Mouse (Mus musculus) left cerebral cortex, adult 8-10 months (tissue): ENCODE measurements around the gene Tshz2. TPM values are rescaled to one million over a fixed set of nuclear protein-coding genes. Genes with fewer than 3 reads are reported as not detected.
A peak's percentile ranks its signal among the peaks of the same experiment; 100 is the strongest.

Source experiments
- DNase-seq, 2 experiments: peaks; one replicate each; pipeline ENCODE4 v3.0.0; 2022; ENCODE audit warnings: low spot score in 2 of 2
- total RNA-seq, 4 experiments: library from RNA; stranded (reverse); gene quantifications; 2 replicates each; pipeline ENCODE4 v1.2.4; 2022

Gene Tshz2
- total RNA-seq, 4 experiments from 2014 or later: 51.2 to 64.0 (median 56.5) TPM

GRCm38 (mm10) chr2:169929540-169930497, 297.0 kb downstream of the Tshz2 start:
- DNase-seq: peak in 1 of 2 experiments; percentile 23

DNA sequence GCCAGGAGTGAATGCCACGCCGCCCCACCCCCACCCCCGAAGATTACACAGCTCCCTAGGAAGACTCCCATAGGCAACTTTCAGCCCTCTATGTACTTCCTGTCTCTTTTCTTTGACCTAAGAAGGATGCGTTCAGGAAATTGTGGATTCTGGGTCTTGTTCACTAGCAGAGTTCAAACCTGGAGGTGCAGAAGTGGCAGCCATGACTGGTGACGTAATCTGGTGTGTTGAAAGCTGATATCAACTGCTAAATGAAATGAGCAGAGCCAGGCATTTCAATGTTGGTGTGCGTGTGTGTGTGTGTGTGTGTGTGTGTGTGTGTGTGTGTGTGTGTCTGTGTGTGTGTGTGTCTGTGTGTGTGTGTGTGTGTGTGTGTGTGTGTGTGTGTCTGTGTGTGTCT, 302.8 kb downstream of the Tshz2 start:
- no peak for DNase-seq

- DNase-seq: no peak
Observed at GRCm38 (mm10) chr2:169940297-169941142, 307.7 kb downstream of the Tshz2 start.

GRCm38 (mm10) chr2:169943727-169944126, 310.9 kb downstream of the Tshz2 start:
- no peak for DNase-seq

GRCm38 (mm10) chr2:169948139-169948538, 315.3 kb downstream of the Tshz2 start:
- DNase-seq: no peak

- DNase-seq: no peak
Observed at GRCm38 (mm10) chr2:169951041-169951440, 318.2 kb downstream of the Tshz2 start.

DNA sequence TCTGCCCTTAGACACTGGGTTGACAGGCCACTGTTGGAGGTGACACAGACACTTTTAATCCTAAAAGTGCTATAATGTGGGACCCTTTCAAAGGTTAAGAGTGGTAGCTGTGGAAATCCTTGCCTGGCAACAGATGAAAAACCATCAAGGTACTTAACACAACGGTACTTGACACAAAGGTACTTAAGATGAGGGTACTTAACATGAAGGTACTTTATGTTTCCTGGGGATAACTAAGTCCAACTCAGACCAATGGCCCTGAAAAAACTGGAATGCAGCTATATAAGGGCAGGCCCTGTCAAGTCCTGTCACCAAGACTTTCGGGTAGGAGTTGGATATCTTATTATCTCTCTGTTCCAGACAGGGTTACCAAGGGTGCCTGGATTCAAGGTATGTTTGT, 320.2 kb downstream of the Tshz2 start:
- DNase-seq: no peak

DNA sequence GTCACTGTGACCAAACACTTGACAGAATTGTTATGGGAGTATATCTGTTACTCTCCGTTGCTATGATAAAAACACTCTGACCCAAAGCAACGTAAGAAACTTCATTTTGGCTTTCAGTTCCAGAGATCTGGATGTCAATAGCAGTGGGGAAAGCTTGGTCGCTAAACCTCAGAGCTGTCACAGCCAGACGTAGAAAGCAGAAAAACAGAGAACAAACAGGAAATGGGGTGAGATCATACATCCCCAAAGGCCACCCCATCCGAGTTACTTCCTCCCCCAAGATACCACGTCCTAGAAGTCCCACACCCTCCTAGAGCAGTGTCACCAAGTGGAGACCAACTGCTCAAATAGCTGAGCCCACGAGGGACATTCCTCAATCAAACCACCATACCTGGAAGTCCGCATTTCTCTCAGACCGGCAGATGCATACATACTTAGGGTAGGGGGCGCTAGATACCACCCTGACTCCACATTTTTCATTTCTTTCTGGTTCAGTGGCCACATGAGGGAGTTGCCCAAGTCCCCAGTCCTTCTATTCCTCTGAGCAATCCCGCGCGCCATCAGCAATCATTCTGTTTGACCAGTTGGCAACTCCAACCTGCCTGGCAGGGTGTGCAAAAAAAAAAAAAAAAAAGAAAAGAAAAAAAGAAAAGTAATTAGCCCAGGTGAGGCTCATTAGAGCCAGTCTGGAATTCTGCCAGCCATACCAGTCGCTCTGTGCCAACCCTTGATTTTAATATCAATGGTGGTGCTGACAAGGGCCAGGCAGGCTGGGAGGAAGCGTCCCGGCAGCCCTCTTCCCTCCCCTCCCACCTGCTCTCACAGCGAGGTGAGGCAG, 326.1 kb downstream of the Tshz2 start:
- no peak for DNase-seq

DNA sequence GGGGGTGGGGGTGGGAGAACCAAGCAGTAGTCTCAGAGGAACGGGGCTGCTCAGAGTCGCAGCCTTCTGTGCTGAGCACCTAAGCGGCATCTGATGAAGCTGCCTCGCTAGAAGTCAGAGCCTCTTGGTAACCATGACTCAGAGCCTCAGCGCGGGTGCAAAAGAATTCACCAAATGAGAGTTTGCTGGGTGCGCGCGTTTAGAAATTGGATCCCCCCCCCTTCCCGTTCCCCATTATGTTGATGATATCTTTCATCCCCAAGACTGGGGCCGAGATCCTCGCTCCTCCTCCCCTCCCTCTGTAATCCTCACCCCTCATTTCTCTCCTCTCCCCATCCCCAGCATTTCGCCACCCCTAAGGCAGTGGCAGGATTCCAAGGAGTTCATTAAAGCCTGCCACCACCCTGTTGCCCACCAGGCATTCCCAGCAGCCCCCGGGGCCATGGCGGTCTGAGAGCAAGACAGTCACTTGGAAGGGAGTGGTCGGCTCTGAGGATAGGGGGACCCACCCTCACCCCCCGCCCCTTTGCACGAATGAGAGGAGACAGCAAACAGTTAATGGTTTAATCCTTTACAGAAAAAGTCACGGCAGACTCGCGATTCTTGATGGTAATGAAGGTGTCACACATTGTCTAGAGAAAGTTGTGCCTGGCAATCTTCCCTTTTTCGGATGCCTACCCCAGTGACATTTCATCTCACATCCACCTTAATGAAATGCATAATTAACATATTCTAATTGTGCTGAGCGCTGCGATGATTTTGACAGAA, 328.8 kb downstream of the Tshz2 start:
- DNase-seq: peak in 1 of 2 experiments; percentile 14

GRCm38 (mm10) chr2:169962231-169962600, 329.4 kb downstream of the Tshz2 start:
- no peak for DNase-seq

- no peak for DNase-seq
Observed at GRCm38 (mm10) chr2:169962776-169963175, 330.0 kb downstream of the Tshz2 start.

DNA sequence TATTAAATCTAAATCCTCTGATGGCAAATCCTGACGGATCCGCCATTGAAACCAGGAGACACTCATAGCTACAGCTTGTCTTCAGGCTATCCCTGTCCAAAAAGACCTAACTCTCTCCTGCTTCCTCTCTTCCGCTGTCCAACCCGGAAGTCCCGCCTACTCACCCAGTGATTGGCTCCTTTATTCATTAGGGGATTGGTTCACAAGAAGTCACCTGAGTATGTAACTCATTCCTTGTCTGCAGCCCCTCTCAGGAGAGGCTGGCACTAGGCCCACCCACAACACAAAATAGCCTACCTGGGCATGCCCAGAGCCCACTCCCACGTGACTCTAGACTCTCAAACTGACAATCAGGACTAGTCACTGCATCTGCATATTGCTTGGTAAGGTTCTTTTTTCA, 337.7 kb downstream of the Tshz2 start:
- DNase-seq: no peak

DNA sequence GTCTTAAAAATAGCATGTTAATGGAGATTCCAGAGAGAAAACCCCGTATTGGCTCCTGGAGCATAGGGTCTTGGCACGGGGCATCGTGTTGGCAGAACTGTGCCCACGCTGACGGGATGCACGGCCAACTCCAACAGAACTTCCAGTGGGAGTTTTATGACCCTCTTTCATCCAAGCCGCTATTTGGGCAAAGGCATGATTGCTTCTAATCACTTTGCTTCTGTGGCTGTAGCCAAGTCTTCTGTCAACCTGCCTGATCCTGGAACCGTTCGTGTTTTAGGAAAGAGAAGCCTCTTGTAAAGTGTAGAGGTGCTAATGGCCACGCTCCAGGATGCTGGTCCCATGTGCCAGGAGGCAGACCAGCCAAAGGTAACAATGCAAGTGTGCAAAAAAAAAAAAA, 350.1 kb downstream of the Tshz2 start:
- no peak for DNase-seq

DNA sequence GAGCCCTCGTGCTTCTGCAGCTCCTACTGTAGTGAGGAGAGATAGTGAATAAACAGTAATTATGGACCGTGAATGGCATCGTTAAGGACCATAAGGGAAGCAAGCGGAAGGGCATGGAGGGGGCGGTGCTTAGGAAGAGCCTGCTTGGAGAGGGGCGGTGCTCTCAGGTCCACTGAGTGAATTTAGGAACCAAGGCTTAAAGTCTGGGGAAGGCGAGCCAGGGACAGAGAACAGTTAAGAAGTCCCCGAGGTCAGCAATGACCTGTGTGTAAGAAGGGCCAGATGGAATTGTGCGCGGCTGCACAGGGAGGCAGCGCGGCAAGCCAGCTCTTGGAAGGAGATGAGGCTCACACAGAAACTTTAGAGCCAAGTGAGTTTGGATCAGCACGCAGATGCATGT, 354.4 kb downstream of the Tshz2 start:
- no peak for DNase-seq

- DNase-seq: no peak
Observed at GRCm38 (mm10) chr2:169989186-169989585, 356.4 kb downstream of the Tshz2 start.

DNA sequence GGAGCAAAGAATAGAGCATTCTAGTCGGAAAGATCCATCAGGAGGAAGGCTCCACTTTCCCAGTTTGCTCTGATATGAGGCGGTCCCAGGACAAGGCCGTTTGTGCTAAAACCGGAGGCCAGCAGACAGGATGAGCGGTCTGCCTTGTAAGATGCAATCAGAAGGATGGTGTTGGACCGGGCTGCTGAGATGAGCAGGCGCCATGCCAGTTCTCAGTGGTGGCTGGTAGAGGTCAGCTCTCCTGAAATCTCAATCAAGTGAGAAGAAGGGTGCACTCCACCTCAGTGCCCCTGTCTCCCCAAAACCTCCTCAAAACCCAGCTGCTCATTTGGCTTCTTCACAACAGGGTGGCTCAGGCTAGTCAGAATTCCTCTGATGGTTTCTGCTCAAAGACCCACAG, 358.2 kb downstream of the Tshz2 start:
- no peak for DNase-seq

DNA sequence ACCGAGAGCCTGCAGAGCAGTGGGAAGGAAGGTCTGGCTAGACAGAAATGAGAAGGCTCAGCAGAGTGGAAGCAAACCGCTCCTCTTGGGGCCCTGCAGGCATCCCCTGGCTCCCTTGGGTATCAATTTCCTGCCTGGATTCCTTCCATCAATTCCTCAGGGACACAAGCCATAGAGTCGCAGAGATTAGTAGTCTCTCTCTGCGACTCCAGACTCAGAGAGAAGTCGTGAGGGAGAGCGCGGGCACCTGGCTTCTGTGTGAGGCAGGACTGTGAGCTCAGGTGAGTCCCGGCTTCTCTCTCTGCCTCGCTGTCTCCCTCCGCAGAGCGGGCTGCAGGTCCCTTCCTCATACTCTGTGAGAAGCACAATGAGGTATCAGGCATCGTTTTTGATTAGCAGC, 363.2 kb downstream of the Tshz2 start:
- no peak for DNase-seq

DNA sequence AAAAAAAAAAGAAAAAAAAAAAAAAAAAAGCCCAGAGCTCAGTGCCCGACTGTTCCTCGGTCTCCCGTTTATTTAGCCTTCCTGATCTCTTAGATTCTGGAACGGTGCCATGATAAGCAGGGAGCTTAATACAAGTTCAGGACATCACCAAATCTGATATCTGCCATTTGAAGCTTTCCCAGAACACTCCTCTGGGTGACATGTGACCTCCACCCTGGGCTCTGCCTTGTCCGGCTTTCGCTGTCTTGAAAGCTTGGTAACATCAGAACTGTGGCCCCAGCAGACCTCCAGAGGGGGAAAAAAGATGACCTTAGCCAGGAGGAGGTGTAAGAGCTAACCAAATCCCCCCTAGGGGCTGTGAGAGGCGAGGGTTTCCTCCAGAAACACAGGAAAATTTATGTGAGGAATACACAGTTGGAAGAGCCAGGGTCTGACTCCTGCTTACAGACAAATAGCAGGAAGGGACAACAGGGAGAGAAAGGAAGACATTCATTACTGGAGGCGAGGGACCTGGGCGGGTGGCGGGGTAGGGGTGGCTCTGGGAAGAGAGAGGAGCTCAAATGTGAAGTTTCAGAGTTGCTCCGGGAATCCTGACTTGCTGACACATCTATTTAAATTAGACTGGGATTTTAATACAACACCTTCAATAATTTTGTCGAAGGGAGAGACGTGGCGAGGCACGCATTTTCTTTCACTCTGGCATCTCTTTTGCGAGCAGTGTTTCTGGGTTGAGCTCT, 363.9 kb downstream of the Tshz2 start:
- DNase-seq: no peak

DNA sequence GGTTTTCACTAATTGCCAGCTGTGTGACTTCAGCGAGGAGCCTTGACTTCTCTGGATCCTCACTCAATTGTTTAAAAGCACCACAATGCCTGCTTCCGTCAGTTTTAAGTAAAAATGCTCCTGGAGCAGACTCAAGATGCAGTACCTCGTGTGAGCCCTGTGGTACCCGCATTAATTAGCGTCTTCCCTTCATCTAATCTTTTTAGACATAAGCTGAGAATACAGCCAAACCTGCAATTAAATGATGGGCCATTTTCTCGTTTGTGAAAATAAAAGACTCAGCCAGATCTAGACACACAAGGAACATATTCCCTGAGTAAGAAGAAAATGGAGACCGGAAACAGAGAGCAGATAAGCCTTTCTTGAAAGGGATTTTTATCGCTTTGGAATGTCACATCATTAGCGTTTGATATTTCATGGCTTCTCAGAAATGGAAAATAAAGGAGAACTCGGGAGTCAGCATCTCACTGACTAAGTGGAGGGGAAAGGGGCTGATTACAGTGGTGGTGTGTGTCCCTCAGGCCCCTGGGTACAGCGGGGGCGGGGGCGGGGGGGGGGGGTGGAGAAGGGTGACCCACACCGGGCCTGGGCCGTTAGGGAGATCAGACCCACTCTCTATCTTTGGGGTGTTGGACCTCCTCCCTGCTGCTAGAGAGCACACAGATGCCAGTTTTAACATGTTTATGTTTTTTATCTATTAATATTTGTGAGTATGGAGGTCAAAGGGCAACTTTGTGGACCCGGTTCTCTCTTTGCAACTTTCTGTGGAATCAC, 364.6 kb downstream of the Tshz2 start:
- DNase-seq: no peak
